In genomic region chr7:93123936-93124335, GRCm38 (mm10) we compare ENCODE assay signal across 12 mouse cellular contexts. TPM values are rescaled to one million over a fixed set of nuclear protein-coding genes. Genes with fewer than 3 reads are reported as not detected.
DNase-seq lines count a peak whose midpoint lies in the region; ATAC-seq and TF ChIP-seq lines count a peak whose summit lies in the region.
"Had no signal": no experiment of that assay in that cellular context is flagged by ENCODE, and none has a peak within 500 bp of the region (broad histone marks: within the 10 kb centered on the region; RNA-seq: fewer than 3 reads in every experiment).

No protein-coding gene starts in this region.

- H3K4me1 ChIP-seq in cortical plate, adult 2 months (ENCODE audit: control insufficient read depth, insufficient read depth, low read length): no peaks in the 10 kb centered on the region
- H3K4me1 ChIP-seq: hindbrain, embryonic 15.5 days; lung, embryonic 15.5 days had no signal

- TF ChIP-seq CTCF in left cerebral cortex, adult 2 months (IDR thresholded peaks at IDR 0.05): peak; percentile 27
- peak; percentile 40; the same call in 1 of the 2 replicates for TF ChIP-seq CTCF in cortical plate, adult 2 months (IDR thresholded peaks at IDR 0.05; ENCODE audit: extremely low read depth, insufficient read depth, low read length)

- H3K4me3 ChIP-seq in left cerebral cortex, adult 2 months: no peak overlapping the region
- no peak overlapping the region for H3K4me3 ChIP-seq in cortical plate, adult 2 months (ENCODE audit: insufficient read depth, low read length)
- H3K4me3 ChIP-seq: hindbrain, embryonic 15.5 days; lung, embryonic 15.5 days had no signal

- TF ChIP-seq POLR2A in cortical plate, adult 2 months (IDR thresholded peaks at IDR 0.05; ENCODE audit: extremely low read depth, insufficient read depth, low read length): no peak

- H3K27ac ChIP-seq in left cerebral cortex, adult 2 months: no peak overlapping the region
- no peak overlapping the region for H3K27ac ChIP-seq in cortical plate, adult 2 months (ENCODE audit: insufficient read depth, low read length)
- H3K27ac ChIP-seq: hindbrain, embryonic 15.5 days; lung, embryonic 15.5 days had no signal

- intact Hi-C loops in left cerebral cortex, adult 2 months (cut with DNase I): loop anchor here (10.0 kb wide), 1 partner anchor 921 kb away; no protein-coding TSS in a partner anchor

- DNase-seq in embryo, embryonic 10 days (ENCODE audit: low spot score): peak; percentile 18
- no peak for DNase-seq in embryo, embryonic 9.5 days (ENCODE audit: extremely low spot score)
- DNase-seq in left cerebral cortex, adult 2 months (ENCODE audit: extremely low spot score in 1 of 2, low spot score in 2 of 2): no peak
- DNase-seq in left cerebral cortex, adult 9 months (ENCODE audit: low spot score in 2 of 2): no peak
- DNase-seq in adipocyte (ENCODE audit: low spot score): peak; percentile 37
- DNase-seq in right cerebral cortex, adult 2 months (ENCODE audit: low spot score in 2 of 2): no peak
- DNase-seq: kidney, postnatal 25 days; thymus, postnatal 4 days had no signal

- no peak for ATAC-seq in megakaryocyte, adult 5-6 weeks (ENCODE audit: poor library complexity, severe bottlenecking)

RNA-seq across cellular contexts. Expression of gene Fam181b, which starts 44.3 kb away (rescaled TPM):
- total RNA-seq in left cerebral cortex, adult 2 months (2021): 10 to 100 TPM; 18.4 to 23.0 TPM
- 18.5 and 21.8 TPM in 2 replicates for polyA plus RNA-seq in cortical plate, adult 2 months (2012; rRNA removed)
- total RNA-seq in megakaryocyte, adult 5-6 weeks (2015): not detected in 2 replicates
- total RNA-seq in megakaryocyte, adult 5-6 weeks (2017): not detected in 2 replicates

Comparison
In these comparisons a context has a peak if more than half of its experiments do, and no peak if none do; other contexts are left out.
1. DNase-seq: peak in embryo, embryonic 10 days (single experiment) and adipocyte (single experiment); none in embryo, embryonic 9.5 days (single experiment), left cerebral cortex, adult 2 months (0 of 2), left cerebral cortex, adult 9 months (0 of 2) and right cerebral cortex, adult 2 months (0 of 2).
2. RNA of gene Fam181b, which starts 44.3 kb away (total RNA-seq): 18.4 to 23.0 TPM in left cerebral cortex, adult 2 months; not detected in megakaryocyte, adult 5-6 weeks; every median in the first group is over 10 times any median in the second.